Mouse (Mus musculus): ENCODE results near the gene Kcnv2. TPM values are rescaled to one million over a fixed set of nuclear protein-coding genes. Genes with fewer than 3 reads are reported as not detected.

Gene Kcnv2
- total and polyA plus RNA-seq, 3 experiments: not detected

- no peak overlapping the region for H3K9ac ChIP-seq (ENCODE audit: insufficient read depth, low read depth)
- H3K4me2 ChIP-seq (ENCODE audit: insufficient read depth, low read depth, poor library complexity, severe bottlenecking): no peak overlapping the region
- no peak overlapping the region for H3K4me3 ChIP-seq (replicated peaks in 1 of 3; ENCODE audit: low read depth in 2 of 3, low read length in 2 of 3, poor library complexity in 1 of 3)
- dilution Hi-C loops (cut with MboI; ENCODE audit: extremely low pct_ligation_motif_present, extremely low pct_unique_long_range_greater_than_20kb, low sequenced_read_pairs) (no loop called here), in situ Hi-C loops (cut with MboI; ENCODE audit: low pct_ligation_motif_present, low pct_unique_long_range_greater_than_20kb, low sequenced_read_pairs) (no loop called here)
- no peaks in the 10 kb centered on the region for H3K79me2 ChIP-seq (replicated peaks; ENCODE audit: control insufficient read depth, extremely low read depth, insufficient read depth, poor library complexity, severe bottlenecking)
- H3K36me3 ChIP-seq (replicated peaks in 1 of 2; ENCODE audit: control insufficient read depth in 1 of 2, insufficient read depth in 1 of 2, low read length in 1 of 2): no peaks in the 10 kb centered on the region
- DNase-seq (ENCODE audit: extremely low read depth): no peak
- TF ChIP-seq MAZ (IDR thresholded peaks at IDR 0.05; ENCODE audit: low read depth, low read length) (no peak), ZKSCAN1 (IDR thresholded peaks at IDR 0.05; ENCODE audit: borderline replicate concordance, low read depth, low read length) (no peak), USF2 (conservative IDR thresholded peaks at IDR 0.05; ENCODE audit: low read depth, low read length) (no peak), TBP (conservative IDR thresholded peaks at IDR 0.05; ENCODE audit: low read depth, low read length) (no peak), BHLHE40 (IDR thresholded peaks at IDR 0.05; ENCODE audit: low read depth, low read length) (no peak), ZMIZ1 (IDR thresholded peaks at IDR 0.05; ENCODE audit: low read depth, low read length) (no peak), MAFK (IDR thresholded peaks at IDR 0.05; ENCODE audit: insufficient replicate concordance, low read length) (no peak), KAT2A (IDR thresholded peaks at IDR 0.05; ENCODE audit: insufficient replicate concordance, low read length) (no peak), RAD21 (IDR thresholded peaks at IDR 0.05; ENCODE audit: low read depth, low read length) (no peak), NRF1 (IDR thresholded peaks at IDR 0.05; ENCODE audit: low read depth, low read length) (no peak), POLR2A (IDR thresholded peaks at IDR 0.05; ENCODE audit: low read depth, low read length) (no peak), TCF12 (IDR thresholded peaks at IDR 0.05; ENCODE audit: low read depth, low read length) (no peak)
- no peaks in the 10 kb centered on the region for H3K9me3 ChIP-seq (replicated peaks; ENCODE audit: low read length)
- H3K4me1 ChIP-seq (ENCODE audit: control insufficient read depth in 1 of 2, insufficient read depth in 2 of 2): peaks cover 12 to 28% of the 10 kb centered on the region in 2 experiments
- H3K27me3 ChIP-seq (replicated peaks): no peaks in the 10 kb centered on the region
- H3K27ac ChIP-seq (ENCODE audit: insufficient read depth, low read depth): no peak overlapping the region
These were observed 9.3 kb upstream of the Kcnv2 start for GRCm38 (mm10) chr19:27313080-27313413.

GRCm38 (mm10) chr19:27316313-27317258 lies 5.8 kb upstream of the Kcnv2 start:
- H3K4me1 ChIP-seq (ENCODE audit: control insufficient read depth in 1 of 2, insufficient read depth in 2 of 2): peaks cover 0 to 2% of the 10 kb centered on the region in 2 experiments; a peak in 1 of 4 replicates
- no peaks in the 10 kb centered on the region for H3K36me3 ChIP-seq (replicated peaks in 1 of 2; ENCODE audit: control insufficient read depth in 1 of 2, insufficient read depth in 1 of 2, low read length in 1 of 2)
- no peak overlapping the region for H3K9ac ChIP-seq (ENCODE audit: insufficient read depth, low read depth)
- H3K4me3 ChIP-seq (replicated peaks in 1 of 3; ENCODE audit: low read depth in 2 of 3, low read length in 2 of 3, poor library complexity in 1 of 3): no peak overlapping the region
- no peaks in the 10 kb centered on the region for H3K27me3 ChIP-seq (replicated peaks)
- no peak overlapping the region for H3K27ac ChIP-seq (ENCODE audit: insufficient read depth, low read depth)
- H3K79me2 ChIP-seq (replicated peaks; ENCODE audit: control insufficient read depth, extremely low read depth, insufficient read depth, poor library complexity, severe bottlenecking): no peaks in the 10 kb centered on the region
- no peaks in the 10 kb centered on the region for H3K9me3 ChIP-seq (replicated peaks; ENCODE audit: low read length)
- dilution Hi-C loops (cut with MboI; ENCODE audit: extremely low pct_ligation_motif_present, extremely low pct_unique_long_range_greater_than_20kb, low sequenced_read_pairs) (no loop called here), in situ Hi-C loops (cut with MboI; ENCODE audit: low pct_ligation_motif_present, low pct_unique_long_range_greater_than_20kb, low sequenced_read_pairs) (no loop called here)
- DNase-seq (ENCODE audit: extremely low read depth): no peak
- TF ChIP-seq SIN3A (IDR thresholded peaks at IDR 0.05; ENCODE audit: low read length) (no peak), ZKSCAN1 (IDR thresholded peaks at IDR 0.05; ENCODE audit: borderline replicate concordance, low read depth, low read length) (no peak), PAX5 (IDR thresholded peaks at IDR 0.05; ENCODE audit: low read length) (no peak), MAZ (IDR thresholded peaks at IDR 0.05; ENCODE audit: low read depth, low read length) (no peak), KAT2A (IDR thresholded peaks at IDR 0.05; ENCODE audit: insufficient replicate concordance, low read length) (no peak), POLR2AphosphoS2 (IDR thresholded peaks at IDR 0.05; ENCODE audit: low read depth, low read length) (no peak), NRF1 (IDR thresholded peaks at IDR 0.05; ENCODE audit: low read depth, low read length) (no peak)
- H3K4me2 ChIP-seq (ENCODE audit: insufficient read depth, low read depth, poor library complexity, severe bottlenecking): no peak overlapping the region

Data from CH12.LX (cell line).